Mouse (Mus musculus) adrenal gland (tissue): ENCODE results near the gene Pla2g7.
"Not testable (repeated sequence)": the region's sequence is repeated elsewhere in the genome, so short reads cannot be mapped to it uniquely, and the experiment has no call there.

ENCODE experiments used
- intact Hi-C: fragments of 180-260 bp; cut with DNase I; formaldehyde crosslinking; loops from one replicate; pipeline ENCODE4 v1.15.1; 2025
- long read RNA-seq, 2 experiments: library from polyadenylated mRNA; unstranded; transcript quantifications; one replicate each; pipeline ENCODE4 v2.0.0; 2020; ENCODE audit warnings: borderline replicate concordance in 1 of 2; ENCODE audit not compliant: insufficient replicate concordance in 1 of 2

Pla2g7 gene
- long read RNA-seq, experiment 1, transcript Pla2g7-201 (12 exons, 2,097 nt) = major isoform, 26 of 31 reads
- long read RNA-seq, experiment 1, partial matches to known transcripts = 2 of 31 reads
- long read RNA-seq, experiment 1, other reads (novel, unspliced or antisense) = 3 of 31 reads
- long read RNA-seq, experiment 2, transcript Pla2g7-201 (12 exons, 2,097 nt) = major isoform, 34 of 40 reads
- long read RNA-seq, experiment 2, partial matches to known transcripts = 1 of 40 reads
- long read RNA-seq, experiment 2, other reads (novel, unspliced or antisense) = 1 of 40 reads

GRCm38 (mm10) chr17:43567992-43568888, at the start of gene Pla2g7:
Gene Pla2g7 (plus strand): TSS chr17:43568098.
- intact Hi-C loops = no loop called here

GRCm38 (mm10) chr17:43518644-43519409, 49.1 kb upstream of the Pla2g7 start:
- intact Hi-C loops = loop anchor here (1.0 kb wide), 1 partner anchor 87 kb away; no protein-coding TSS in a partner anchor

GRCm38 (mm10) chr17:43520166-43520565, 47.7 kb upstream of the Pla2g7 start:
- intact Hi-C loops = no loop called here

- intact Hi-C loops = no loop called here
Measured at GRCm38 (mm10) chr17:43530507-43530906, 37.4 kb upstream of the Pla2g7 start.

GRCm38 (mm10) chr17:43531192-43531591, 36.7 kb upstream of the Pla2g7 start:
- intact Hi-C loops = no loop called here

GRCm38 (mm10) chr17:43534362-43535222, 33.3 kb upstream of the Pla2g7 start:
- intact Hi-C loops = no loop called here

- intact Hi-C loops = not testable (repeated sequence)
Measured at GRCm38 (mm10) chr17:43536841-43537240, 31.1 kb upstream of the Pla2g7 start.

GRCm38 (mm10) chr17:43538767-43539166, 29.1 kb upstream of the Pla2g7 start:
- intact Hi-C loops = no loop called here

GRCm38 (mm10) chr17:43543539-43543938, 24.4 kb upstream of the Pla2g7 start, which contains the start of gene Ankrd66:
Gene Ankrd66 (minus strand): TSS chr17:43543639.
- intact Hi-C loops = no loop called here

- intact Hi-C loops = no loop called here
Measured at GRCm38 (mm10) chr17:43544040-43544439, 23.9 kb upstream of the Pla2g7 start.

- intact Hi-C loops = no loop called here
Measured at GRCm38 (mm10) chr17:43551122-43551630, 16.7 kb upstream of the Pla2g7 start.

- intact Hi-C loops = no loop called here
Measured at GRCm38 (mm10) chr17:43554516-43555403, 13.1 kb upstream of the Pla2g7 start.

- intact Hi-C loops = no loop called here
Measured at GRCm38 (mm10) chr17:43557104-43557503, 10.8 kb upstream of the Pla2g7 start.

- intact Hi-C loops = no loop called here
Measured at GRCm38 (mm10) chr17:43557541-43558090, 10.3 kb upstream of the Pla2g7 start.

- intact Hi-C loops = no loop called here
Measured at GRCm38 (mm10) chr17:43558678-43559077, 9.2 kb upstream of the Pla2g7 start.

- intact Hi-C loops = no loop called here
Measured at GRCm38 (mm10) chr17:43563192-43563987, 4.5 kb upstream of the Pla2g7 start.

- intact Hi-C loops = no loop called here
Measured at GRCm38 (mm10) chr17:43567593-43567991, 306 bp upstream of the Pla2g7 start.

GRCm38 (mm10) chr17:43569287-43569686, 1.4 kb downstream of the Pla2g7 start:
- intact Hi-C loops = no loop called here
